Mouse (Mus musculus) right cerebral cortex, postnatal 10 days (tissue): ENCODE data around the gene Tnnc2.

ENCODE experiments used
- DNase-seq, 2 experiments: peaks; one replicate each; pipeline ENCODE4 v3.0.0; 2021; ENCODE audit warnings: low spot score in 2 of 2

The Tnnc2 gene

DNA sequence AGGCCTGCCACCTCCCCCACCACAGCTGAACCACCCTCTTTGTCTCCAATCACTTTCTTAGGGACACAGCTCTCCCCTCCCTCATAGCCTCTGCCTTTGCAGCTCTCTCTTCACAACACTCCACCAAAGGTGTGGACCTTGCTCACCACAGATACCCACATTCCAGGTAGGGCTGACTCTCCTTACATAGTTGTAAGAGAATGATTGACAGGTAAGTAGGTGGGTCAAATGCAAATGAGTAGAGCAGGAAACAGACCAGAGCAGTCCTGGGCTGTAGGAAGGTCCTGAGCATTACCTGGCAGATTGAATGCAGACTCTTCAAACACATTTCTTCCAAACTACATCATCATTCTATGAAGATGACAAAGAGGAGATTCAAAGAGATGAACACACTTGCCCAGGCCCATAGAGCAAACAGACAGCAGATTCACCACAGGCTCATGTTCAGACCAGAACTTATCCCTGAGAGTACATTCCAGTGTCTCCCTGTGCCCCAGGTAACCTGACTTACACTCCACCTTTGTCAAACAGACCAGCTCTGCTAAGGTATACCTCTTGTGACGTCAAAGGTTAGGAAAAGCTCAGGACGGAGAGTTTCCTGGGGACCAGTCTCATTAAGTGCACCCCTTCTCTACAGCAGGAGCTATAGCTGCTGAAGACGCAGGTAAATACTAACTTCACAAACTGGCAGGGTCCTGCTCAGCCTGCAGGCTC, 42.2 kb downstream of the Tnnc2 start:
- no peak for DNase-seq

DNA sequence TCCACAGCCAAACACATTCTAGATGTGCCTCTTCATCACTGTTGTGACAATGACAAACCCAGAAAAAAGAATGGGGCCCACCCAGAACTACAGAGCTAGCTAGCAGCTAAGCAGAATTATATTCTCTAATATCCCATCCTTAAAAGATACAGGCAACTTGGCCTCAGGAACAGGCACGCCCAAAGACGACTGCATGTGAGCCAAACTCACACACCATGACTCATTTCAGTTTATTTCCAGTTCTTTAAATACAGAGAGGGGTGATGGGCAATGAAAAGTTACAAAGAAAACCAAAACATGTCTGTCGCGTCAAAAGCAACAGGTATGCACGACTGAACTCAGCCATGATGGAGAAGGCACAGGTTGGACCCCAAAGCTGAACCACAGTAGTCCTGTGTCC, 44.3 kb downstream of the Tnnc2 start:
- DNase-seq = no peak

DNA sequence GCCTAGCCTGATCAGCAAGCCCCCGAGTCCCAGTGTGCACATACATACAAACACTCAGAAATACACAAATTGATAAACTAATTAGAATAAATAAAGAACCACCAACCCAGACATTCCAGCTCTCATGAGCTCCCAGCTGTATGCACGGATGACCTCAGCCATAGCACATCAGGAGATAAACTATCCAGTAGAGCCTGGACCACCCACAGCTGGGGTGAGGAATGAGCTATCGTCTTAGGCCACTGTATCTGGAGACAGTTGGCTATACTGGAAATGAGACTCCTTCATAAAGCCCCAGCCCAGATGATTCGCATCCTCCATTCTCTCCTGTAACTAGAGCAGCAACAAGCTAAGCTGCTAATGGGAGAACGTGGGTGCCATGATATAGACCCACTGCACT, 44.9 kb downstream of the Tnnc2 start:
- no peak for DNase-seq

DNA sequence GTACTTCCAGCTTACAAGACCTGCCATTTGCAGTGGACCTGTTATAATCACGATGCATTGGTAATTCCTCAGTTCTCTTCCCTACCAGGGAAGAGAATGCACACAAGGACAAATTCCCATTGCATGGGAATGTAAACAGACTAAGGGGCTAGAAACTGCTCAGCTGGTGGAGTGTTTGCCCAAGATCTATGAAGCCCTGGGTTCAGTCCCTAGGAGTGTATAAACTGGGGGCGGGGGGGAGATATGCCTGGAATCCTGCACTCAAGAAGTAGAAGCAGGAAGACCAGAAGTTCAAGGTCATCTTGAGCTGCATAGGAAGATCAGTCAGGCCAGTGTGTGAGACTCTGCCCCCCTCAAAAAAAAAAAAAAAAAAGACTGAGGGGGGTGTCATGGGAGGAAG, 46.5 kb downstream of the Tnnc2 start:
- DNase-seq = no peak

DNA sequence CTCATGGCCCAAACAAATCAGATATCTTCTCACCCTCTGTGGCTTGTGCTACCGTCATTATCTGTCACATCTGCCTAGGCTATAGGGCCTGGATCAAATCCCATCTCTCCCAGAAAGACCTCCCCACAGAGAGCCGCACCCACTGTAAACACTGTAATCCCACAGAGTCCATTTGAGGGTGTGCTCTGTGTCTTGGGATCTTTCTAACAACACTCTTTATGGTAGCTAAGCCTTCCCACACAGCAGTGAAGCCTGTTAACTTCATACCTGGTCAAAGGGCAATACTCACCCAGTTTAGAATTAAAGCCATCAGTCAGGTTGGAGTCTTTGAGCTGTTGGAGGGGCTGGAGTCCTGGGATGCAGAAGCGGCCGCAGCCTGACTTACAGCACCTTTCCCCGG, 48.0 kb downstream of the Tnnc2 start:
- DNase-seq = no peak
